In genomic region chr13:30755998-30756639, GRCm38 (mm10) we compare ENCODE assay signal across 26 mouse cellular contexts. TPM values are rescaled to one million over a fixed set of nuclear protein-coding genes. Genes with fewer than 3 reads are reported as not detected.
DNase-seq lines count a peak whose midpoint lies in the region; ATAC-seq and TF ChIP-seq lines count a peak whose summit lies in the region.
"Had no signal": no experiment of that assay in that cellular context is flagged by ENCODE, and none has a peak within 500 bp of the region (broad histone marks: within the 10 kb centered on the region; RNA-seq: fewer than 3 reads in every experiment).

No protein-coding gene starts in this region.

- H3K4me3 ChIP-seq in spleen, adult 2 months (ENCODE audit: extremely low read depth, insufficient read depth, insufficient read length) = no peak overlapping the region
- no peak overlapping the region for H3K4me3 ChIP-seq in intestine, embryonic 15.5 days (replicated peaks)
- H3K4me3 ChIP-seq: embryonic facial prominence, embryonic 12.5 days; embryonic facial prominence, embryonic 15.5 days; gastrocnemius, adult 2 months; heart, embryonic 10.5 days; heart, embryonic 13.5 days; hindbrain, embryonic 12.5 days; hindbrain, embryonic 15.5 days had no signal

- H3K4me1 ChIP-seq in spleen, adult 2 months (ENCODE audit: control insufficient read depth, insufficient read depth, insufficient read length) = peaks cover 29% of the 10 kb centered on the region
- H3K4me1 ChIP-seq in intestine, embryonic 15.5 days (replicated peaks) = no peaks in the 10 kb centered on the region
- H3K4me1 ChIP-seq: embryonic facial prominence, embryonic 12.5 days; embryonic facial prominence, embryonic 15.5 days; heart, embryonic 10.5 days; heart, embryonic 13.5 days; hindbrain, embryonic 12.5 days; hindbrain, embryonic 15.5 days had no signal

- TF ChIP-seq CTCF in spleen, adult 2 months (IDR thresholded peaks at IDR 0.05; ENCODE audit: extremely low read depth, insufficient read depth, insufficient read length, insufficient replicate concordance) = no peak

- WGBS in spleen, adult 2 months = 62% methylated on average over 9 of the region's 9 CpGs
- whole genome bisulfite sequencing in intestine, embryonic 15.5 days = 75% methylated on average over 9 of the region's 9 CpGs

- no peaks in the 10 kb centered on the region for H3K27me3 ChIP-seq in spleen, adult 2 months (ENCODE audit: control insufficient read depth, insufficient read depth, low read length)
- H3K27me3 ChIP-seq in splenic B cell, adult 2 months (ENCODE audit: control insufficient read depth, insufficient read depth, low read length, poor library complexity, severe bottlenecking) = no peaks in the 10 kb centered on the region
- peaks cover 13% of the 10 kb centered on the region for H3K27me3 ChIP-seq in intestine, embryonic 15.5 days (replicated peaks)

- peaks cover 48% of the 10 kb centered on the region for H3K36me3 ChIP-seq in spleen, adult 2 months (ENCODE audit: control insufficient read depth, insufficient read depth, low read length)
- peaks cover 51% of the 10 kb centered on the region for H3K36me3 ChIP-seq in splenic B cell, adult 2 months (ENCODE audit: control insufficient read depth, insufficient read depth, low read length, poor library complexity, severe bottlenecking)
- H3K36me3 ChIP-seq in intestine, embryonic 15.5 days = no peaks in the 10 kb centered on the region
- H3K36me3 ChIP-seq: embryonic facial prominence, embryonic 12.5 days; embryonic facial prominence, embryonic 15.5 days; heart, embryonic 10.5 days; heart, embryonic 13.5 days; hindbrain, embryonic 12.5 days; hindbrain, embryonic 15.5 days had no signal

- TF ChIP-seq POLR2A in spleen, adult 2 months (IDR thresholded peaks at IDR 0.05; ENCODE audit: low read depth, low read length) = no peak

- no peaks in the 10 kb centered on the region for H3K9me3 ChIP-seq in intestine, embryonic 15.5 days
- H3K9me3 ChIP-seq: embryonic facial prominence, embryonic 12.5 days; embryonic facial prominence, embryonic 15.5 days; heart, embryonic 10.5 days; heart, embryonic 13.5 days; hindbrain, embryonic 12.5 days; hindbrain, embryonic 15.5 days had no signal

- H3K9ac ChIP-seq in intestine, embryonic 15.5 days = no peak overlapping the region
- H3K9ac ChIP-seq: embryonic facial prominence, embryonic 12.5 days; embryonic facial prominence, embryonic 15.5 days; forebrain, postnatal 0 days; heart, embryonic 13.5 days; hindbrain, embryonic 12.5 days; hindbrain, embryonic 15.5 days had no signal

- peak; percentile 52 for DNase-seq in CD4-positive, CD25-positive, alpha-beta regulatory T cell, adult 2 months (ENCODE audit: low read depth, low spot score)
- DNase-seq in spleen, adult 2 months (ENCODE audit: low read depth in 1 of 2, low spot score in 2 of 2) = no peak
- no peak for DNase-seq in spleen, postnatal 10 days (ENCODE audit: low spot score in 2 of 2)
- DNase-seq in splenic B cell, adult 2 months (ENCODE audit: low read depth, low spot score) = peak; percentile 74
- DNase-seq: adrenal gland, adult 2 months; adrenal gland, postnatal 14 days; cerebellum, adult 11 months; cerebellum, adult 2 months; cerebellum, adult 9-11 months; cerebellum, postnatal 25 days; forebrain, postnatal 0 days; gastrocnemius, adult 2 months; gastrocnemius, postnatal 14 days; heart, adult 18-20 months; heart, postnatal 14 days; heart, postnatal 4 days had no signal

- H3K27ac ChIP-seq in spleen, adult 2 months (ENCODE audit: insufficient read depth, low read length) = peak overlapping the region; percentile 18; the same call in 1 of the 2 replicates
- no peak overlapping the region for H3K27ac ChIP-seq in intestine, embryonic 15.5 days
- H3K27ac ChIP-seq: embryonic facial prominence, embryonic 12.5 days; embryonic facial prominence, embryonic 15.5 days; gastrocnemius, adult 2 months; heart, embryonic 10.5 days; heart, embryonic 13.5 days; hindbrain, embryonic 12.5 days; hindbrain, embryonic 15.5 days had no signal

- H3K4me2 ChIP-seq in intestine, embryonic 15.5 days (replicated peaks) = no peak overlapping the region
- H3K4me2 ChIP-seq: embryonic facial prominence, embryonic 12.5 days; embryonic facial prominence, embryonic 15.5 days; heart, embryonic 13.5 days; hindbrain, embryonic 12.5 days; hindbrain, embryonic 15.5 days had no signal

- ATAC-seq in CD4-positive, CD25-positive, alpha-beta regulatory T cell, adult 4 months = no peak
- no peak for ATAC-seq in intestine, embryonic 15.5 days
- ATAC-seq: forebrain, embryonic 14.5 days; forebrain, postnatal 0 days; intestine, postnatal 0 days had no signal

RNA-seq across cellular contexts. Expression of gene Irf4, which starts 7.1 kb away (rescaled TPM):
- 10 to 100 TPM; 14.8 to 22.6 TPM for polyA plus RNA-seq in CD4-positive, CD25-positive, alpha-beta regulatory T cell, adult 4 months (2017; shearing (Covaris generic))
- polyA plus RNA-seq in spleen, adult 2 months (2012; rRNA removed) = 16.2 and 17.4 TPM in 2 replicates
- 0.11 and 0.18 TPM in 2 replicates for polyA plus RNA-seq in intestine, embryonic 15.5 days (2015; fragmentation: Nextera tagmentation; extraction: Ambion mirVana)

Comparison
In these comparisons a context has a peak if more than half of its experiments do, and no peak if none do; other contexts are left out.
1. DNase-seq: peak in CD4-positive, CD25-positive, alpha-beta regulatory T cell, adult 2 months (single experiment) and splenic B cell, adult 2 months (single experiment); none in spleen, adult 2 months (0 of 2) and spleen, postnatal 10 days (0 of 2).
2. RNA of gene Irf4, which starts 7.1 kb away (polyA plus RNA-seq): 14.8 to 22.6 TPM in CD4-positive, CD25-positive, alpha-beta regulatory T cell, adult 4 months and 16.2 to 17.4 TPM in spleen, adult 2 months; 0.11 to 0.18 TPM in intestine, embryonic 15.5 days; every median in the first group is over 10 times any median in the second.